Mouse (Mus musculus): ENCODE results near the gene Nmur1. TPM values are rescaled to one million over a fixed set of nuclear protein-coding genes. Genes with fewer than 3 reads are reported as not detected.

Nmur1 gene
- polyA plus RNA-seq, 1 experiment, result 0.11 TPM

DNA sequence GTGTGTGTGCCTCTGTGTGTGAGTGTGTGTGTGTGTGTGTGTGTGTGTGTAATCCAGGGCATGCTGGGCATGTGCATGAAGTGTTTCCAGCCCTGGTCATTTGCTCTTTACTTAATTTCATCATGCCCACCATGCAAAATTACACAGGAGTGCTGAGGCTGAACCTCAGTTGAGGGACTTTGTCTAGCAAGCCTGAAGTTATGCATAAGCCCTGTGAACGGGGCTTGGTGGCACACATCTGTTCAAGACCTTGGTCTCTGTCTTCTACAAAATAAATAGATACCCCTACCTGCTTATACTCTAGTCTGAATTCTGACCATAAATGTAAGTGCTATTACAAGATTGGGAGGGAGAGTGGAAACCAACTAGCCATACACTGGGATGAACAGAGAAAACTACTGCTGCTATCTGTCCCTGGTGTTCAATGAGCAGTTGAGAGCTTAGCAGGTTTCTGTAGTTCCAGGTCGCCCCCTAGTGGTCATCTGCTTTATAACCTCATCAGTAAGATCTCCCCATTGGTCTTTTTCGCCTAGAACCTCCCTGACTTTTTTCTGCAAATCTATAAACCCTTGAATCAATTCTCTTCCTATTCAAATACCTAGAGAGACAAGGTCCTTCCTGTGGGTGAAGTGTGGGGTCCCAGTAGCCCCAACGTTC lies 86.7 kb downstream of the Nmur1 start:
- DNase-seq (ENCODE audit: low read depth), result peak; percentile 92
- TF ChIP-seq CTCF (IDR thresholded peaks at IDR 0.05; ENCODE audit: borderline replicate concordance, extremely low read depth, insufficient read depth, insufficient read length) (peak; percentile 93), POLR2A (IDR thresholded peaks at IDR 0.05; ENCODE audit: borderline replicate concordance, extremely low read depth, insufficient read depth, insufficient read length, poor library complexity, severe bottlenecking) (no peak)

GRCm38 (mm10) chr1:86336330-86336729 lies 89.7 kb downstream of the Nmur1 start:
- DNase-seq (ENCODE audit: low read depth), result no peak
- TF ChIP-seq POLR2A (IDR thresholded peaks at IDR 0.05; ENCODE audit: borderline replicate concordance, extremely low read depth, insufficient read depth, insufficient read length, poor library complexity, severe bottlenecking), result no peak
- no peak for TF ChIP-seq CTCF (IDR thresholded peaks at IDR 0.05; ENCODE audit: borderline replicate concordance, extremely low read depth, insufficient read depth, insufficient read length)

Other genes starting within 250 kb of the Nmur1 start
- gene B3gnt7, start 123.4 kb downstream of the Nmur1 start, polyA plus RNA-seq (2012; rRNA removed), result 5.6 and 5.8 TPM in 2 replicates
- gene Ncl, start 66.8 kb downstream of the Nmur1 start, polyA plus RNA-seq (2012; rRNA removed), result 42.5 and 135 TPM in 2 replicates
- not detected in 2 replicates for gene Tex44, start 101 bp upstream of the Nmur1 start, polyA plus RNA-seq (2012; rRNA removed)
- 1,831 and 2,420 TPM in 2 replicates for gene Ptma, start 100.5 kb upstream of the Nmur1 start, polyA plus RNA-seq (2012; rRNA removed)
- gene Pde6d, start 156.4 kb upstream of the Nmur1 start, polyA plus RNA-seq (2012; rRNA removed), result 82.9 and 89.6 TPM in 2 replicates
- 69.7 and 89.0 TPM in 2 replicates for gene Cops7b, start 156.7 kb upstream of the Nmur1 start, polyA plus RNA-seq (2012; rRNA removed)
- gene Nppc, start 244.3 kb upstream of the Nmur1 start, polyA plus RNA-seq (2012; rRNA removed), result 3.2 and 6.3 TPM in 2 replicates

All from brain, embryonic 14.5 days (tissue).